Mouse (Mus musculus) adrenal gland, adult 2 months (tissue): ENCODE results near the gene Ly6g5c. TPM values are rescaled to one million over a fixed set of nuclear protein-coding genes. Genes with fewer than 3 reads are reported as not detected.
A peak's percentile ranks its signal among the peaks of the same experiment; 100 is the strongest.
"Not testable (repeated sequence)": the region's sequence is repeated elsewhere in the genome, so short reads cannot be mapped to it uniquely, and the experiment has no call there.

Experiments used
- DNase-seq: peaks from one replicate; pipeline ENCODE4 v3.0.0; 2021
- polyA plus RNA-seq: library from polyadenylated mRNA; depleted of rRNA; stranded (reverse); fragments of >200 nt; gene quantifications from 2 replicates; pipeline ENCODE4 v1.2.3, GENCODE M21; 2012
- total RNA-seq, 2 experiments: library from RNA; stranded (reverse); gene quantifications; 2 replicates each; pipeline ENCODE4 v1.2.3; 2021

Gene Ly6g5c
- total and polyA plus RNA-seq, 3 experiments: not detected

DNA sequence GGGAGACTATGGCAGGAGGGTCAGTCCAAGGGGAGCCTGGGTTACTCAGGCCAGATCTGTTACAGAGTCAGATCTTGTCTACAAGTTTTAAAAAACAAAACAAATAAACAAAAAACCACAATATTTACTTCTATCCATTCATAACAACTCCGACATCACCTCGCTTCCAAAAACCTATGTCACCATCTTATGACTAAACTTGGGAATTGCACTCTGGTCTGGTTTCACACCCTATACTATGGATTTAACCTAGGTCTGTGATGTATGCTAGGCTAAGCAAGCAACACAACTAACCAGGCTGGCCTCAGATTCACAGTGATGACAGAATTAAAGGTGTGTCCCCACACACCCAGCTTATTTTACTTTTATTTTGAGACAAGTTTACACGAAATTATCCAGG is 1.6 kb upstream of the Ly6g5c start:
- DNase-seq: no peak

DNA sequence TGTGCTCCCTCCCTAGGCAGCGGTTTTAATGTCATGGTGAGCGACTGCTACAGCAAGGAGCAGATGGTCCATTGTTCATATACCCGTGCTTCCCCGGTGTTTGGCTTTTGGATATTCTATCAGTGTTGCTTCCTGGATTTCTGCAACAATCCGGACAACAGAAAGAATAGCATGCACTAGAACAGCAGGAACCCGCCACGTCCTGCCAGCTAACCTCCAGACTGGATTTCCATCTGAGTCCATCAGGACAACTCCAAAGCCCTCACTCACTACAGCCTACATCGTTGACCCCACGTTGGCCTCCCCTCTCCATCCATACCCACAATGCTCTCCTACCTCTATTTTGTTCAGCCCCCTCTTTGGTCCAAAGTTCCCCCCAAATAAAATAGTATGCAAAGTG is 3.7 kb downstream of the Ly6g5c start:
- DNase-seq: no peak

DNA sequence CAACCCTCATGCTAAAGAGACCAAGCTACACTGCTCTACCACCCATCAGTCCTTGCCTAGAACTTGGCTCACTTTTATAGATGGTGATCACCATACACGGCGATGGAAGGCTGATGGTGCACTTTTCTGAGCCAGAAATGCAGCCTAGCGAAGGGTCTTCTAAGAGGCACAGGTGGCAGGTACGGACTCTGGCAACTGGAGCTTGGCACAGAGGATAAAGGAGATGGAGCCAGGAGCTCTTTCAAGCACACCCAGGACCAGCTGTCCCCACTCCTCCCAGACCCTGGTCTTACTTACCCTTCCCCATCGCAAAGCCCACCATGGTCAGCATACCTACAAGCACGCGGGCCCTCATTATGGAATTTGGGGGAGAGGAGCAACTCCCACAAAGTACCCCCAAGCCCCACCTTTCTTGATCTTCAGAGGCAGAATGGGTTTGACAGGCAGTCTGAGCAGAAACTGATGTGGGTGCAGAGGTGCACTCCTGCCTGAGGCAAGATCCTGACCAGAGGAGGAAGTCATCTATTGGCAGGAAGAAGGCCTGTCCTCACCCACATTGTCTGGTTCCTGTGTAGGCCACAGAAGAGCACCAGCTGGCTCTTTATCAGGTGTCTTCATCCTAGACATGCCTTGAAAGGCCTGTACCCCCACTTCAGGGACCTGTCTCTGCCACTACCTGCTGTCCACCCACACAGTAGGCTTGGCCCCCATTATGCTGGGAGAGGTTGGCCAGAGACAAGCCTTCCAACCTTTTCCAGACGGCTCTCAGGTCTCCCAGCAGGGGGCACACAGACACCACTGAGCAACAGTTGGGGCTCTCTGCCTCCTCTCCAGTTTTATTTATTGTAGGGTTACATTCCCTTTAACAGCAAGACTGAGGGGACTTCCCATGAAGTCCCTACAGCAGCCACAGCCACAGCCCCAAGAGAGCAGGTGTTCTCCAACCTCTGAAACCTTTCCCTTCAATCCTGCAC is 7.3 kb downstream of the Ly6g5c start, which contains the start of gene Ly6g5b:
Gene Ly6g5b (minus strand): TSS at position 383 of the 974 bp plus-strand sequence.
- DNase-seq: no peak

GRCm38 (mm10) chr17:35120745-35121142 is 12.7 kb downstream of the Ly6g5c start:
- DNase-seq: no peak

- DNase-seq: peak; percentile 99
Measured at GRCm38 (mm10) chr17:35121143-35121799, 13.2 kb downstream of the Ly6g5c start, which contains the start of gene Gpank1. Gpank1 (plus strand) TSS chr17:35121455.

DNA sequence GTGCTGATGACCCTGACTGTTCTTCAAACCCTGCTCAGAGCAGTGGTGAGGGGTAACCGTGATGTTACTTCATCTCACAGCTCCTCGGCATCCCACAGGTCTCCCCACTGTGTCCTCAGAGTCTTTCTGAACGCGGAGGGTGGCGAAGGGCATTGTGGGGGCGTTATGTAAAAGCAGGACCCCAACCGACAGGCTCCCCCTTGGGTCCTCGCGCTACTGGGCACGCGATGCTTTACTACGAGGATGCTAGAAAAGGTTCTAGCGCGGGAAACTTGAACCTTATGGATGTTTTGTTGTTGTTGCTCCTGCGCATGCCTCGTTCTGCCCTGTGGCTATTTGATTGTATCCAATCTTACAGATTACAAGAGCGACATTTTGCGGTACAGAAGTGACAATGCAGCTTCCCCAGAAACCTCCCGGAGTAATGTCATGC is 13.8 kb downstream of the Ly6g5c start, which contains the start of gene Csnk2b:
Gene Csnk2b (minus strand): TSS at position 183 of the 433 bp plus-strand sequence.
- peak; percentile 59 for DNase-seq

GRCm38 (mm10) chr17:35123287-35123686 is 15.2 kb downstream of the Ly6g5c start:
- DNase-seq: not testable (repeated sequence)

- DNase-seq: not testable (repeated sequence)
Measured at GRCm38 (mm10) chr17:35124261-35124896, 16.3 kb downstream of the Ly6g5c start.

GRCm38 (mm10) chr17:35125081-35125480 is 17.0 kb downstream of the Ly6g5c start:
- no peak for DNase-seq

DNA sequence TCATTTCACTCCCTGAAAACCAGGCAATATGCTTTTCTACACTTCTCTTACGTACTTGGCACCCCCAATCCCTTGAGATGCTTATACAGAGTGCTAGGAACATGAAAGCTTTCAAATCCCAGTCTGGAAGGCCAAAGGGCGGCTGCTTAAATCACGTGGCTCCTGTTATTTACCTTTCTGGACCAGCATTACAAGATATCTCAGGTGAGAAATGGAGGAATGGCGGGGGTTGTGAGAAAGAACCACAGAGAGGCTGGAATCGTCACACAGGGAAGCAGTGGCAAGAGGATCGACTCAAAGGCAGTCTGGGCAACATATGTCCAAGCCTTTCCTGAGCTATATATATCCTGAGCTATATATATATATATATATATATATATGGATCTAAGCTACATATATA is 17.5 kb downstream of the Ly6g5c start:
- DNase-seq: no peak

DNA sequence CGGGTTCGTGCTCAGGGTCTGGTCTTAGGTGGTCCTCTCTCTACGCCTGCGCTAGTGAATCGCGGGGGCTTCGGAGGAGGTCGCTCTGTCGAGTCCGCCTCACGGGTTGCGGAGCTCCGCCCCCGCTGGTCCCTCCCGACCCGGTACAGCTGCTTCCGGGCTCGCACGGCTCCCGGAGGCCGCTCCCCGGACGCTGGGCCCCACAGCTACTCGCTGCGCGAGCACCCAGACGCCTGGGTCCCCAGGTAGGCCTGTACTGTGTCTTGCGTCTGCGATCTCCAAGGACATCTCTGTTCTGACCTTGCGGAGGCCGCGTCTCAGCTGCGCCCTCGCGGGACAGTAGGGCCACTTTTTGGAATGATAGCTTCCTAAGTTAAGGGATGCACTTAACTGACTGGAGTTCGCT is 18.1 kb downstream of the Ly6g5c start, which contains the start of gene D17H6S53E:
Gene D17H6S53E (plus strand): TSS at position 168 of the 406 bp plus-strand sequence.
- peak; percentile 90 for DNase-seq

DNA sequence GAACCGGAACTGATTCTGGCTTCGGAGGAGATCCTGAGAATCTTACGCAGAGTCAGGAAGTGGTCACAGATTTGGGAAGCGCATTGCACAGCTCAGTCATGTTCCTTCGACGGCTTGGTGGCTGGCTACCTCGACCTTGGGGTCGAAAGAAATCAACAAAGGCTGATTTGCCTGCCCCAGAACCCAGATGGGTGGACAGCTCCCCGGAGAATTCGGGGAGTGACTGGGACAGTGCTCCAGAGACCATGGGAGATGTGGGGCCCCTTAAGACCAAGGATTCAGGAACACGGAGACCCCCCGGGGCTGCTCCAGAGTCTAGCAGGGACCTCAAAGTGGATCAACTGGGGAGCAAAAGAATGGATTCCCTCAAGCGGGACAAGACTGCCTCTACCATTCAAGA is 18.9 kb downstream of the Ly6g5c start:
- DNase-seq: no peak

DNA sequence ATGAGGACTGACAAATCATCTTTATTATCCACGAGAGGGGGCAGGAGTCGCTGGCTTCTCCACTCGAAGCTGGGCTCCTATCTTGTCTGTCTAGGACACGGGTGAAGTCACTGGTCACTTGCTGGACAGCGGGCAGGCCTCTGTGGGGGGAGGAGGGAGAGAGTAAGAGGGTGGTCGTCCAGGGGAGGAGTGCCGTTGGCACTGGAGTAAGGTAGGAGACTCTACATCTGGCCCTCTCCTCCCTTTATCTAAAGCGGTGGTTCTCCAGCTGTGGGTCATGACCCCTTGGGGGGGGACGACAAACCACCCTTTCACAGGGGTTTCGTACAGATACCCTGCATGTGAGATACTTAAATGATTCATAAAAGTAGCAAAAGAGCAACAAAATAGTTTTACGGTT is 20.9 kb downstream of the Ly6g5c start:
- no peak for DNase-seq

DNA sequence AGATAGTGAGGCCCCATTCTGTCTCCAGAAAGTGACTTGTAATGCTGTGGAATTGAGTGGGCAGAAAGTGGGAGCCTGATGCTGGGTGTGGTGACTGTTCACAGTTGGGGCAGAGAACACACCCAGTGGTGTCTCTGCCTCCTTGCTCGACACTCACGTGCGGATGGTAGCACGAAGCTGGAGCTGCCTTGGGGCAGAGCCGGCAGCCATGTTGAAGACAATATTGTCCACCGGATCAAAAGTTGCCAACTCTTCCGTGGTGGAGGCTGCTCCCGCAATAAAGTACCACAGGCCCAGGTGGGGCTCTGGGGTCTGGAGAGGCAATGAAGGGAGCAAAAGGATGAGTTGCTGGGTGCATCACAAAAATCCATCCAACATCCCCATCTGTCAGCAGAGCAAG is 23.0 kb downstream of the Ly6g5c start:
- DNase-seq: no peak

DNA sequence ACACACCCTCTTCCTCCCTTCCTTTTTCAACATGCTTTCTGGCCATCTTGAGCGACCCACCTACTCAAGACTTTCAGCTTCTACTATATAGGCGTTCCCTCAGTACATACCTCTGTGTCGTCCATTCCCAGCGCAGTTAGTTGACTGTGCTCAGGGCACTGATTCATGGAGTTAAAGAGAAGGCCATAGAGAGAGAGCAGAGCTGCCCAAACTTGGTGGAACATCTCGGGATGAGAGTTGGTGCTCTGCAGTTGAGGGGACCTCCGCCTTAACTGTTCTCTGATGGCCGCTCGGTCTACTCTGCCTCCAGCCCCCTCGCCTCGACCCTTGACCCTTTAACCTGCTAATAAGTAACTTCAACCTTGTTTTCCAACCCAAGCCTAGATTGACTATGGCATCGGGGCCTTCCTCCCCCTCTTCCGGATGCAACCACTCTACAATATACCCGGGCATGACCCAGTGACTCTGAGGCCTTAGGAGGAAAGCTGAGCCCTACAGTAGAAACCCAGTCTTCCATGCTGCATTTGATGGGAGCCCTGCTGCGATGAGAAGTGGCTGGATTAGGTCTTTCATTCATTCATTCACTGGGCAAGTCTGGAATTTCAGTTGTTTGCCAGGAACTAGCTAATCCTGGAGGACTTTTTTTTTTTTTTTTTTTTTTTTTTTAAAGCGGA is 23.6 kb downstream of the Ly6g5c start, which contains the start of gene Apom:
Gene Apom (minus strand): TSS at position 551 of the 674 bp plus-strand sequence.
- DNase-seq: no peak

GRCm38 (mm10) chr17:35132174-35132560 is 24.1 kb downstream of the Ly6g5c start:
- no peak for DNase-seq

- no peak for DNase-seq
Measured at GRCm38 (mm10) chr17:35133517-35133916, 25.4 kb downstream of the Ly6g5c start.

GRCm38 (mm10) chr17:35134801-35135590 is 26.9 kb downstream of the Ly6g5c start, which contains the start of gene Bag6:
Bag6 (plus strand) TSS chr17:35135178.
- peak; percentile 95 for DNase-seq

DNA sequence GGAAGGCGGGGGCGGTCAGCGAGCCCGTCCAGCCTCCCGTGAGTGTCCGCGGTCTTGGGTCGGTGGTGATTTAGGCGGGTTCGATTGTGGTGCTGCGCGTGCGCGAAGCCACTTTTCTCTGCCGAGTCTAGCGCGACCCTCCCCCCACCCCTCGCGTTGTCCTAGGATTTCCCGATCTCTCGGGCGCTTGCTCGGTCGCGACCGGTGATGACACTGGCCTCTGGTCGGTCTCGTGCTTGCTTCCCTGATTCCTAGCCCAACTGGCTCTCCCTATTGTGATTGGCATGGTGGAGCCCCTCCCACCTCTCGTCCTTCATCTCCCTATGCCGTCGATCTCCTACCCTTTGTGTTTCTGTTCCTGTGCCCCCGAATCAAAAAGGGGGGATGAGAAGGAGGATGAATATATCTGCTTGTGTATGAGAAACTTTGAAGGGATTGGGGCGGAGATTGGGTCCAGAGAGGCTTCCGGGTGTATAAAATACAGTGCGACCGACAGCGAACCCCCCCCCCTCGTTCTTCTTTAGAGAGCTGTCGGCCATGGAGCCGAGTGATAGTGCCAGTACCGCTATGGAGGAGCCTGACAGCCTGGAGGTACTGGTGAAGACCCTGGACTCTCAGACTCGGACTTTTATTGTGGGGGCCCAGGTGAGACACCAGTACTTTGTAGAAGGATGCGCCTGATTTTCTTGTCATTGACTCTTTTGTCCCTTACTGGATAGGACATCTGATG is 27.7 kb downstream of the Ly6g5c start:
- no peak for DNase-seq

DNA sequence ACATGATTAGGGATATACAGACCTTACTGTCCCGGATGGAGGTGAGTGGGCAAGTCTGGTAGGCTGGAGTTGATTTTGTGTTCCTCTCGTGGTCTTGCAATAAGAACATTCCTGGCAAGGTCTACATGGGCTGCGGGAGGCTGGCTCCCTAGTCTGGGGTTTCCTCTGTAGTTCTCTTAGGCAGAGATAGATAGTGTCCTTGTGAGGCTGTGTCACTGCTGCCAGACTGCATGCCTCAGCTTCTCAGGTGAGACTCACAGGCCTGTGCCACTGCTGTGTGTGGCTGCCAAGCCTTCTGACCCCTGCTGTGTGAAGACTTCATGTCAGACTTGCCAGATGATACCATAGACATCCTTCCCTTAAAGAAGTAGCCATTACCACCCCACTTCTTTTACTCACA is 31.2 kb downstream of the Ly6g5c start:
- peak; percentile 63 for DNase-seq
